Mouse (Mus musculus) brain, adult 2 months (tissue): ENCODE measurements at regions not wholly inside any gene's neighbourhood (a gene's known extent, or its start where the extent isn't known, plus 50 kb on each side); places are given as distances from the start of the nearest gene placed in this dataset.

Experiments
- DNase-seq: peaks from one replicate; pipeline ENCODE4 v3.0.0; 2011; ENCODE audit warnings: low read depth, low spot score

GRCm38 (mm10) chr3:45523281-45523680 lies 145.1 kb downstream of the Pcdh10 start:
- no peak for DNase-seq

GRCm38 (mm10) chr3:45547091-45547490 lies 168.9 kb downstream of the Pcdh10 start:
- no peak for DNase-seq

GRCm38 (mm10) chr3:45555736-45556135 lies 177.5 kb downstream of the Pcdh10 start:
- DNase-seq, result peak; percentile 86

- DNase-seq, result no peak
Observed at GRCm38 (mm10) chr3:45572995-45573394, 194.8 kb downstream of the Pcdh10 start.

- peak; percentile 3 for DNase-seq
Observed at GRCm38 (mm10) chr3:45577035-45577434, 198.8 kb downstream of the Pcdh10 start.

- no peak for DNase-seq
Observed at GRCm38 (mm10) chr3:45593561-45593960, 215.4 kb downstream of the Pcdh10 start.

GRCm38 (mm10) chr3:45602278-45602677 lies 224.1 kb downstream of the Pcdh10 start:
- DNase-seq, result no peak

GRCm38 (mm10) chr3:45603151-45603550 lies 225.0 kb downstream of the Pcdh10 start:
- no peak for DNase-seq

- DNase-seq, result peak; percentile 11
Observed at GRCm38 (mm10) chr3:45620729-45621128, 242.5 kb downstream of the Pcdh10 start.

GRCm38 (mm10) chr3:45645856-45646450 lies 267.8 kb downstream of the Pcdh10 start:
- peak; percentile 39 for DNase-seq

GRCm38 (mm10) chr3:45649361-45649760 lies 271.2 kb downstream of the Pcdh10 start:
- DNase-seq, result peak; percentile 45

GRCm38 (mm10) chr3:45657023-45657422 lies 278.8 kb downstream of the Pcdh10 start:
- peak; percentile 37 for DNase-seq

- peak; percentile 59 for DNase-seq
Observed at GRCm38 (mm10) chr3:45658093-45658776, 280.0 kb downstream of the Pcdh10 start.

- DNase-seq, result peak; percentile 60
Observed at GRCm38 (mm10) chr3:45659052-45659451, 280.9 kb downstream of the Pcdh10 start.

GRCm38 (mm10) chr3:45670434-45670833 lies 292.2 kb downstream of the Pcdh10 start:
- no peak for DNase-seq

GRCm38 (mm10) chr3:45677672-45678071 lies 299.5 kb downstream of the Pcdh10 start:
- peak; percentile 73 for DNase-seq

- peak; percentile 9 for DNase-seq
Observed at GRCm38 (mm10) chr3:45681410-45681809, 303.2 kb downstream of the Pcdh10 start.

- no peak for DNase-seq
Observed at GRCm38 (mm10) chr3:45707891-45708290, 329.7 kb downstream of the Pcdh10 start.
